Mouse (Mus musculus) megakaryocyte progenitor cell, adult 5-6 weeks (primary cell): ENCODE measurements at regions not wholly inside any gene's neighbourhood (a gene's known extent, or its start where the extent isn't known, plus 50 kb on each side); places are given as distances from the start of the nearest gene placed in this dataset.

Experiments used
- ATAC-seq: replicated peaks from 2 replicates; pipeline ENCODE4 v1.8.0; 2016; ENCODE audit warnings: mild to moderate bottlenecking, moderate TSS enrichment, inconsistent platforms; ENCODE audit not compliant: poor library complexity

DNA sequence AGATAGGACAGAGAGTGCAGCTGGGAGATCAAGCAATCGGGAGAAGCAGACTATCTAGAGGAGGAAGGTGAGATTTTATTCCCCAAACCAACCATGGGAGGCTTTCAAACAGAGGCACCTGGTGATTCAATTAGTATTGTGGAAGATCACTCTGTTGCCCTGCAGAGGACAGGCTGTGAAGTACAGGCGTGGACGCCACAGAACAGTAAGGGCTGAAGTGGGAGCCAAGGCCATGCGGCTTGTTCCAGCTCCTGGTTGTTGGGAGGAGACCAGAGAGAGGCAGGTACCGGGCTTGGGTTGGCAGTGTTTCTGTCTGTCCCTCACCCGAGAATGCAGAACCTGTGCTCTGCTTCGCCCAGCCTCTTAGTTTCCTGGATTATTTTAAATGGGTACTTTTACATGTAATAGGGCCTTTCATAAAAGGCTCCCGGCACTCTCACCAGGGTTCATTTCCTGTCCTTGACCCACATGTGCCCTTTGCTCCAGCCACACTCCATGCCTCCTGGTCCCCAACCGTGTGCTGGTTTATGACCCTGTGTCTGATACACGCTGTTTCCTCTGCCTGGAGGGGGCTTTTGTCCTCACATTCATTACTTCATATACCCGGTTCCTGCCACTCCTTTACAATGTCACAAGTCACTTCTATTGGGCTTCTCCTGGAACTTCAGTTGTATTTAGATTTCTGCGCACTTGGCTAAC, 58.3 kb downstream of the Vcpkmt start:
- ATAC-seq, result no peak

- peak; percentile 36 for ATAC-seq
Measured at GRCm38 (mm10) chr12:69519869-69520268, 63.0 kb downstream of the Vcpkmt start.

GRCm38 (mm10) chr12:69519028-69519427, 63.8 kb downstream of the Vcpkmt start:
- no peak for ATAC-seq

GRCm38 (mm10) chr12:69517616-69518015, 65.2 kb downstream of the Vcpkmt start:
- no peak for ATAC-seq

DNA sequence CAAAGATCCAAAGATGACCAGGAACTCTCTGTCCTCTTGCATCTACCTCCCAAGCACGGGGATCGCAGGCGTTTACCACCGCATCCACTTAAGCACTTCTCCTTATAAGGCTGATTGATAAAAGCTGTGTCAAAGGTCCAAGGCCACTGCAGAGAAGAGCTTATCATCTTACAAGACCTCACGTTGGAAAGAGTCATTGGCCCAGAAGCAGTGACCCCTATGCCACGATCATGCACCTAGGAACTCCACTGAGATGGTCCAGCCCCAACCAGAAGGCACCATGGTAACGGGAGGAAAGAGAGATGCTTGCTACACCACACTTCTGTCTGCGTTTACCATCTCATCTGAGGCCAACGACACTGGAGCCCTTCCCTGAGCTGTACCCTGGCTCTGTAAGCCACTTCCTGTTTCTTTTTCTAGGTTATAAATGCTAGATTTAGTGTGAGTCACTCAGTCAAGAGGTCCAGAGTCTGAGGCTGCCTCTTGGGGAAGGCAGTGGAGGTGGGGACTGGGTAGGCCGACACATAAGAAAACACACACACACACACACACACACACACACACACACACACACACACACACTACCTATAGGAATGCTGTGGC, 66.4 kb downstream of the Vcpkmt start:
- peak; percentile 65 for ATAC-seq

DNA sequence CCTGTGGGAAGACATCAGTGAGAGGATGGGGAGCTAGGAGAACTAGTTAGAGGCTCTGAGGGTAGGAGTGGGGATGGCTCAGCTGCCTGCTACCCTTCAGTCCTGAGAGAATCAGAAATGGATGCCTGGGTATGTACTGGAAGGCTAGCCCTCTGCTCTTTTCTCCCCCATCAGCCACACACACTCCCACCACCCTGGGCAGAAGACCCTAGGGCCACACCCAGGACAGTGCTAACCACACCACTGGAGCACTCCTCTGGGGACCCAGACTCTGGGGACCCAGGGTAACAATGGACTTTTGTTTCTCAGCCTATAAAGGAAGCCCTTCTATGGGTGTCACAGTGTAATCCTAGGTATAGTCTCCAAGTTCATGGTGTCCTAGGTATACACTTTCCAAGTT, 67.0 kb downstream of the Vcpkmt start:
- no peak for ATAC-seq

DNA sequence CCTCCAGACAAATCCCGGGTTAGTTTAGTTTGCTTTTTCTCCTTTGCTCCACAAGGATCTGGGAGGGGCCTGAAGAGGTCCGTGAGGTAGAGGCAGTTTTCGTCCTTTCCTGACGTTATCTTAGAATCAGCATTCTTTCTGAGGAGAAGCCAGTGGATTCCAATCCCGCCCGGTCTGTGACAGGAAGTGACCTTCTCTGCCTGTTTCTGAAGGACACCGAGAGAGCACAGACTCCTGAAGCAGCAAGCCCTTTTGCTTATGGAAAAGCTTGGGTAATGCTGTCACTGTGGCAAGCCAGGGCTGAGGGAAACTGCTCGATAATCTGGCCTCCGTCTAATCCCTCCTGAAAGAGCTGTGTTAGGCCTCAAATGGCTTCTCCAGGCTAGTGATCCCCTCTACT, 67.7 kb downstream of the Vcpkmt start:
- no peak for ATAC-seq

DNA sequence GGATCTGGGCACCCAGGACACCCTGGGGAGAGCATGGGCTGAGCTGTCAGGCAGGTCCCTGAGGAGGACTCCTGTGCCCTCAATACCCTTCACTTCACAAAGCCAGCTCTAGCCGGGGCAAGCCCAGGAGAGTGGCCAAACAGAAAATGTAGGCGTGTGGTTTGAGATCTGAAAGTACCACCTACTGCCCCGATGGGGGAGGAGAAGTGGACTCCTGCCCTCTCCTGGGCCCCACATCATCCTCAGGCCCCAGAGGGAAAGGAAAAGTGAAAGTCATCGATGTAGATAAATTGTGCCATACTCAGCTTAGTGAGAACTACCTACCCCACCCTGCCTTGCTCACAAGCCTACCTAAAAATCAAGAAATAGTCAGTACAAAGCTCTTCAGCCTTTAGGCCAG, 69.7 kb downstream of the Vcpkmt start:
- ATAC-seq, result peak; percentile 56

DNA sequence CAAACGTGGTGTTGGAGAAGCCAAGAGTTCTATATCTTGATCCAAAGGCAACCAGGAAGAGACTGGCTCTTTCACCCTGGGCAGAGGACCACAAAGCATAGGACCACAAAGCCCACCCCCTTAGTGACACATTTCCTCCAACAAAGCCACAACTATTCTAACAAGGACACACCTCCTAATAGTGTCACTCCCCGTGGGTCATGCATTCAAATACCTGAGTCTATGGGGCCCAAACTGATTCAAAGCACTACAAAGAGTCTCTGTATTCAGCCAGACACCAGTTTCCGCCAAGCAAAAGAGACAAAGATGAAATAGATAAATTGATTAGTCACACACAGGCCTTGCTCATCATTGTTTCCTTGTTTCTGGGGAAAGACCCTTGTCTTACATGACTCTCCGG, 72.1 kb downstream of the Vcpkmt start:
- ATAC-seq, result no peak

GRCm38 (mm10) chr12:69509180-69509579, 73.6 kb downstream of the Vcpkmt start:
- ATAC-seq, result 0 out of 2 replicates have a peak, but pooled peaks have one; percentile 43

DNA sequence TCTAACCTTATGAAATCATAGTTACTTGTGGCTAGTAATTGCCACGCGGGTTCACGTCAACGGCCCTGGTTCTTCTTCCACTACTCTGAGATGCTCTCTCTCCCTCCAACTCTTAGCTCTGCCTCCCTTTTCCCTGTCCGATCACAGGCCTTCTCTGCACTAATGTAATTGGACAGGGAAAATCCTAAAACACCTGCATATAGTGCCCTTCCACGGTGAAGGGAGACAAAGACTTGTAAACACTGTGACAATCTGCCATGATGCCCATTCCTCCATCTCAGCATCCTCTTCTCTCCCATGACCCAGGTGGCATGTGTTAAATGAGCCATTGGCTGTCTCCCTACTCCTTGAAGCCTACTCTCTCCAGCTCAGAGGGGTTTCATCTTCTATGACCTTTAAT, 74.9 kb downstream of the Vcpkmt start:
- ATAC-seq, result no peak

DNA sequence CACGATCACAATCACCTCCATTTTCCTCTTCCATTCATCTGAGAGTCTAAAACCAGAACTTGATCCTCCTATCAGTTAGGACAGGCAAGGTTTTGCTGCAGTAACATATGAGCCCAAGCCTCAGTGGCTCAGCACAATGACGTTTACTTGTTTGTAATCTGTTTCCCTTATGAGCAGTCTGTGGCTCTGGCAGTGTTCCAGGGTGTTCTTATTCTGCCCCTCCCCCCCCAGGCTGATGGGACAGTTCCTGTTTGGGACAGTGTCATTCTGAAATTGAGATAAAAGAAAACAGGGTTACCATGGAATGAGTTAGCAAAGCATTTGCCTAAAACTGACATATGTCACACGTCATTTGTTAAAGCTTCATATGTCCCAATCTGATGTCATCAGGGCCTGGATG, 75.5 kb downstream of the Vcpkmt start:
- ATAC-seq, result peak; percentile 63

GRCm38 (mm10) chr12:69502706-69503070, 80.1 kb downstream of the Vcpkmt start:
- ATAC-seq, result no peak

DNA sequence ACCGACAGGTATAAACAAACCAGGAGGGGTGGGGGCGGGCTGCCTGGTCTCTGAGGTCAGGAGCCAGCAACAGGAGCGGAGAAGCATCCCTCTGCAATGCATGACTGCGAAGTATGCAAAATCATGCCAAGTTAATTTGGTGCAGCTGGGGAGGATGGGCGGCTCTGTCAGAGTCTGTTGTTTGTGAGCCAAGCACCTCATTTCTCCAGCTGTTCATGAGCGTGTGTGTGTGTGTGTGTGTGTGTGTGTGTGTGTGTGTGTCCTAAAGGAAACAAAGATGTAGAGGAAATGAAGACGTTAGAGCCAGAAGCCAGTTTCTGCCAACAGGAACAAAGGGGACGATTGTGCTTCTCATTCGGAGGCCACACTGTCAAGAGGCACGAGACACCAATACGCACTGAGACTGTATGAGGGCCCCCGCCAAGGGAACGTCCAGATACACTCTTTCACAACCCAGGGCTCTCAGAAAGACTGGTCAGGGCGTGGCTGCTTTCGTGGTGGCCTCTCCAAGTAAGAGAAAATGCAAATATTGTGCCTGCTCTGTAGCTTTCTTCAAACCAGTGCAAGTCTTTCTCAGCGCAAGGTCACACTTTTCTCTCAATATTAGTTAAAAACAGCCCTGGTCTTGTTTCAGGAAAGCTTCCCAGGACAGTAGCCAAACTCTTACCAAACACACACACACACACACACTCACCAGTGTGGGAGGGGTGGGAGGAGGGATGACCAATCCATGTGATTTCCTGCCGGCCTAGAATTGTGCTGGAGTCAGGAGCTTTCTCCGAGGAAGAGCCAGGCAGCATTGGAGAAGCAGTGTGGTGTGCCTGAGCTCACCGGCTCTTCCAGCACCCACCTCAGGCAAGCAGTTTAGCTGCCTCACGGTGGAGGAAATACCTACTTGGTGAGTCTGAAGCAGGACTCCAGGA, 80.8 kb downstream of the Vcpkmt start:
- ATAC-seq, result peak; percentile 67

DNA sequence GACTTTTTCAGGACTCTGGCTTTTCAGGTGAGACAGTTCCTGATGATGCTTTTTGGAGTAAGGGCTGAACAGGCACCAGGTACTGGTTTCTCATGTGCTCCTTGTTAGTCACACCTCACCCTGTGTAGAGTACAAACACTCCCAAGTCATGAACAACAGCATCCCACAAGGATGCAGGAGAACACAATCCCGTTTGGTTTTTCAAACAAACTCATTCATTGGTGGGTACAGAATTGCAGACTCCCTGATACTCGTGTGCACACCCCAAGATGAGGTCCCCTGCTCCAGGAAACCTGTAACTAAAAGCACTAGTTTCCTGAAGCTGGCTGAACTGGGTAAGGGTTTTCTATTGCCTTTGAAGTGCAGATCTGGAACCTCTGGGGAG, 81.5 kb downstream of the Vcpkmt start:
- no peak for ATAC-seq

DNA sequence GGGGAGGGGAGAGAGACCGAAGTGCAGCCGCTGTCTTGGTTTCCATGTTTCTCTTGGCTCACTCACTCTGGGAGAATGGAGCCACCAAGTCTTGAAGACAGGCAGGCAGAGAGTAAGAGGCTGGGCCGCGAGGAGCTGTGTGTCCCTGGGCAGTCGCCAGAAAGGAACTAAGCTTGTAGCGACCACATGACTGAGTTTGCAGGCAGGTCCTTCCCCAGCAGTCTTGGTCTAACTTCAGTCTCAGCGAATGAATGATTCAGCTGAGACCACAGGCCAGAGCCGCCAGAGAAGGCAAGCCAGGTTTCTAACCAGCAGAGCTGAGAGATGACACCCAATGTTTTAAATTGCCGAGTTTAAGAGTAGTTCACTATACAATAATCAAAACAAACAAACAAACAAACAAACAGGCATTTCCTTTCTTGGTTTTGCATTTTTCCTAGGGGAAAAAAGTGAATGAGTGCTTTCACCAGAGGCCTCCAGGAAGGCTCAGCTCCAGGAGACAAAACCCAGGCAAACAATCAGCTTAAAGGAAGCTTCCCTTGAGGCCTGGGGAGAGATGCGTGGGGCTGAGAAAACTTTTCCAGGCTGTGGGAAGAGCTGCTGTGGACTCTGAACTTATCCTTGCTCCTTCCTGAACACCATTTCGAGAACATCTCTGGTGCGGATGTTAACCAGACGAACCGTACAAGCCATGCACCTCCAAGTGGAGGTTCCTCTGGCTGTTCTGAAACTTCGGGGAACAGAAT, 82.1 kb downstream of the Vcpkmt start:
- ATAC-seq, result peak; percentile 26; the same call in 1 of the 2 replicates

- ATAC-seq, result peak; percentile 11; the same call in 1 of the 2 replicates
Measured at GRCm38 (mm10) chr12:69497121-69497520, 85.7 kb downstream of the Vcpkmt start.

GRCm38 (mm10) chr12:69496341-69496904, 86.4 kb downstream of the Vcpkmt start:
- no peak for ATAC-seq

- peak; percentile 29 for ATAC-seq
Measured at GRCm38 (mm10) chr12:69495776-69496175, 87.1 kb downstream of the Vcpkmt start.

- no peak for ATAC-seq
Measured at GRCm38 (mm10) chr12:69494648-69495047, 88.2 kb downstream of the Vcpkmt start.

DNA sequence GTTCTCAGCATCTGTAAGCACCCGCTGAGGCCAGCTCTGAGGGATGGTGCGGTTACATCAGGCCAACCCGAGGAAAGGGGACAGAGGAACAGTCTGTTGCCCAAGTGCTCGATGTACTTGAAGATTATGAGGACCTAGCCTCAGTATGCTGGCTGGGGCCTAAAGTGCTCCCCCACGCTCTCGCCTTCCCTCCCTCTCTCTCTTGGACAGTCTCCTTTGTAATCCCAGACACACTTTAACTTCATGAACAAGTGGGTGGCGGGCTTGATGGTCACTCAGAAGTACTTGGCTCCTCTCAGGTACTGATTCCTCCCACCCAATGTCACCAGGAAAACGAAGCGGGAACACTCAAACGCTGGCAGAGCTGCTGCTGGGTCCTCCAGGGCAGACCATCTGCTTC, 93.1 kb downstream of the Vcpkmt start:
- ATAC-seq, result no peak
